Mouse (Mus musculus): ENCODE results near the gene Gmppa. TPM values are rescaled to one million over a fixed set of nuclear protein-coding genes. Genes with fewer than 3 reads are reported as not detected.
A peak's percentile ranks its signal among the peaks of the same experiment; 100 is the strongest.

Gmppa gene
- polyA plus RNA-seq, 3 experiments from 2014 or later: 44.2 to 67.2 (median 62.7) TPM

- no peak for ATAC-seq
These were observed 21.2 kb downstream of the Gmppa start for GRCm38 (mm10) chr1:75456746-75457564.

GRCm38 (mm10) chr1:75457710-75458024 is 21.9 kb downstream of the Gmppa start:
- no peak for ATAC-seq

- ATAC-seq: no peak
These were observed 22.5 kb downstream of the Gmppa start for GRCm38 (mm10) chr1:75458025-75458788.

GRCm38 (mm10) chr1:75458789-75459684 is 23.3 kb downstream of the Gmppa start:
- ATAC-seq: no peak

- ATAC-seq: no peak
These were observed 24.6 kb downstream of the Gmppa start for GRCm38 (mm10) chr1:75460297-75460696.

GRCm38 (mm10) chr1:75462636-75463035 is 26.9 kb downstream of the Gmppa start:
- no peak for ATAC-seq

- no peak for ATAC-seq
These were observed 28.0 kb downstream of the Gmppa start for GRCm38 (mm10) chr1:75463652-75464204.

GRCm38 (mm10) chr1:75467215-75467927 is 31.6 kb downstream of the Gmppa start:
- ATAC-seq: peak; percentile 89

- no peak for ATAC-seq
These were observed 33.6 kb downstream of the Gmppa start for GRCm38 (mm10) chr1:75469287-75469825.

GRCm38 (mm10) chr1:75476441-75476840 is 40.7 kb downstream of the Gmppa start:
- ATAC-seq: no peak

GRCm38 (mm10) chr1:75477264-75477965 is 41.7 kb downstream of the Gmppa start:
- peak; percentile 24 for ATAC-seq

GRCm38 (mm10) chr1:75477966-75478290 is 42.2 kb downstream of the Gmppa start:
- ATAC-seq: no peak

- peak; percentile 4 for ATAC-seq
These were observed 42.8 kb downstream of the Gmppa start for GRCm38 (mm10) chr1:75478497-75478896.

- ATAC-seq: peak; percentile 87
These were observed 43.3 kb downstream of the Gmppa start, which contains the start of the genes Chpf and Tmem198 for GRCm38 (mm10) chr1:75478916-75479634. Chpf (minus strand) TSS chr1:75479307. Tmem198 (plus strand) TSS chr1:75479532.

- no peak for ATAC-seq
These were observed 43.9 kb downstream of the Gmppa start for GRCm38 (mm10) chr1:75479635-75479989.

GRCm38 (mm10) chr1:75480036-75480435 is 44.3 kb downstream of the Gmppa start:
- no peak for ATAC-seq

- no peak for ATAC-seq
These were observed 45.0 kb downstream of the Gmppa start for GRCm38 (mm10) chr1:75480735-75481134.

- ATAC-seq: no peak
These were observed 50.8 kb downstream of the Gmppa start for GRCm38 (mm10) chr1:75486561-75486960.

GRCm38 (mm10) chr1:75487040-75487404 is 51.3 kb downstream of the Gmppa start:
- no peak for ATAC-seq

- peak; percentile 85 for ATAC-seq
These were observed 51.9 kb downstream of the Gmppa start for GRCm38 (mm10) chr1:75487405-75488161.
